Mouse (Mus musculus) ES-Bruce4 (cell line): ENCODE measurements around the gene Kcnn3. TPM values are rescaled to one million over a fixed set of nuclear protein-coding genes. Genes with fewer than 3 reads are reported as not detected.
A peak's percentile ranks its signal among the peaks of the same experiment; 100 is the strongest.

Experiments
- H3K27ac ChIP-seq: 2 replicates; pipeline ENCODE4 v1.5.1; 2012; ENCODE audit warnings: low read length, inconsistent platforms; ENCODE audit not compliant: insufficient read depth
- H3K27me3 ChIP-seq: 2 replicates; pipeline ENCODE4 v1.6.1; 2012; ENCODE audit warnings: mild to moderate bottlenecking, low read length, inconsistent platforms; ENCODE audit not compliant: control insufficient read depth, poor library complexity, insufficient read depth, severe bottlenecking
- H3K36me3 ChIP-seq: 2 replicates; pipeline ENCODE4 v1.6.1; 2012; ENCODE audit warnings: inconsistent platforms, mild to moderate bottlenecking, low read length, moderate library complexity; ENCODE audit not compliant: control insufficient read depth, poor library complexity, insufficient read depth, severe bottlenecking
- H3K4me1 ChIP-seq: one replicate; pipeline ENCODE4 v1.8.1; 2011; ENCODE audit warnings: low read length; ENCODE audit not compliant: control insufficient read depth, insufficient read depth
- H3K4me3 ChIP-seq: 2 replicates; pipeline ENCODE4 v1.5.1; 2011; ENCODE audit warnings: low read depth, mild to moderate bottlenecking, low read length
- H3K9ac ChIP-seq: 2 replicates; pipeline ENCODE4 v1.6.1; 2012; ENCODE audit warnings: low read depth, mild to moderate bottlenecking, inconsistent platforms; ENCODE audit not compliant: poor library complexity, severe bottlenecking
- H3K9me3 ChIP-seq: replicated peaks from 2 replicates; pipeline ENCODE4 v1.6.1; 2012; ENCODE audit warnings: mild to moderate bottlenecking, low read length, inconsistent platforms; ENCODE audit not compliant: control insufficient read depth, poor library complexity, insufficient read depth, severe bottlenecking
- CTCF ChIP-seq: IDR thresholded peaks from one replicate; pipeline ENCODE4 v1.8.1; 2011; ENCODE audit warnings: low read depth, low read length
- EP300 ChIP-seq: IDR thresholded peaks from 2 replicates; pipeline ENCODE4 v1.6.1; 2011; ENCODE audit warnings: low read depth, low read length; ENCODE audit not compliant: insufficient read depth
- POLR2A ChIP-seq: IDR thresholded peaks from one replicate; pipeline ENCODE4 v1.8.1; 2011; ENCODE audit warnings: low read length; ENCODE audit not compliant: insufficient read depth
- polyA plus RNA-seq: library from polyadenylated mRNA; stranded (reverse); fragments of >200 nt; gene quantifications from 2 replicates; pipeline ENCODE4 v1.2.4, GENCODE M21; 2011; ENCODE audit warnings: low read depth; ENCODE audit not compliant: missing spikeins, insufficient read depth, insufficient read length

Kcnn3 gene
- polyA plus RNA-seq, 1 experiment = 0.93 TPM

GRCm38 (mm10) chr3:89484766-89485524 lies 35.0 kb upstream of the Kcnn3 start:
- no peaks in the 10 kb centered on the region for H3K36me3 ChIP-seq
- H3K27me3 ChIP-seq = no peaks in the 10 kb centered on the region
- H3K9ac ChIP-seq = 0 out of 2 replicates have a peak overlapping the region, but pooled peaks have one; percentile 47
- no peak overlapping the region for H3K27ac ChIP-seq
- 0 out of 2 replicates have a peak overlapping the region, but pooled peaks have one; percentile 40 for H3K4me3 ChIP-seq
- H3K4me1 ChIP-seq = no peaks in the 10 kb centered on the region
- TF ChIP-seq POLR2A (no peak), EP300 (0 out of 2 replicates have a peak, but pooled peaks have one; percentile 8), CTCF (peak; percentile 95)
- H3K9me3 ChIP-seq = no peaks in the 10 kb centered on the region

- Histone ChIP-seq H3K27me3 (no peaks in the 10 kb centered on the region), H3K27ac (no peak overlapping the region), H3K9me3 (no peaks in the 10 kb centered on the region), H3K4me3 (no peak overlapping the region), H3K4me1 (no peaks in the 10 kb centered on the region), H3K36me3 (no peaks in the 10 kb centered on the region), H3K9ac (no peak overlapping the region)
- TF ChIP-seq EP300 (no peak), CTCF (no peak), POLR2A (no peak)
Measured at GRCm38 (mm10) chr3:89486111-89486510, 33.9 kb upstream of the Kcnn3 start.

GRCm38 (mm10) chr3:89486916-89487702 lies 32.9 kb upstream of the Kcnn3 start:
- H3K9me3 ChIP-seq = no peaks in the 10 kb centered on the region
- H3K27ac ChIP-seq = no peak overlapping the region
- TF ChIP-seq POLR2A (no peak), EP300 (no peak), CTCF (no peak)
- no peaks in the 10 kb centered on the region for H3K36me3 ChIP-seq
- H3K27me3 ChIP-seq = no peaks in the 10 kb centered on the region
- H3K4me1 ChIP-seq = no peaks in the 10 kb centered on the region
- H3K9ac ChIP-seq = no peak overlapping the region
- no peak overlapping the region for H3K4me3 ChIP-seq

GRCm38 (mm10) chr3:89490790-89491189 lies 29.2 kb upstream of the Kcnn3 start:
- Histone ChIP-seq H3K36me3 (no peaks in the 10 kb centered on the region), H3K27me3 (no peaks in the 10 kb centered on the region), H3K4me3 (no peak overlapping the region)

GRCm38 (mm10) chr3:89491559-89491958 lies 28.4 kb upstream of the Kcnn3 start:
- Histone ChIP-seq H3K27me3 (no peaks in the 10 kb centered on the region), H3K9ac (no peak overlapping the region), H3K36me3 (no peaks in the 10 kb centered on the region), H3K27ac (no peak overlapping the region), H3K4me1 (no peaks in the 10 kb centered on the region), H3K9me3 (no peaks in the 10 kb centered on the region), H3K4me3 (no peak overlapping the region)
- TF ChIP-seq POLR2A = no peak
- no peak for TF ChIP-seq CTCF
- TF ChIP-seq EP300 = no peak

More at GRCm38 (mm10) chr3:89490790-89491189, 29.2 kb upstream of the Kcnn3 start:
- TF ChIP-seq POLR2A (no peak), EP300 (no peak), CTCF (peak; percentile 47)
- Histone ChIP-seq H3K9ac (no peak overlapping the region), H3K4me1 (no peaks in the 10 kb centered on the region), H3K27ac (no peak overlapping the region), H3K9me3 (no peaks in the 10 kb centered on the region)
